ENCODE assay signal across 22 mouse cellular contexts in the genomic region with DNA sequence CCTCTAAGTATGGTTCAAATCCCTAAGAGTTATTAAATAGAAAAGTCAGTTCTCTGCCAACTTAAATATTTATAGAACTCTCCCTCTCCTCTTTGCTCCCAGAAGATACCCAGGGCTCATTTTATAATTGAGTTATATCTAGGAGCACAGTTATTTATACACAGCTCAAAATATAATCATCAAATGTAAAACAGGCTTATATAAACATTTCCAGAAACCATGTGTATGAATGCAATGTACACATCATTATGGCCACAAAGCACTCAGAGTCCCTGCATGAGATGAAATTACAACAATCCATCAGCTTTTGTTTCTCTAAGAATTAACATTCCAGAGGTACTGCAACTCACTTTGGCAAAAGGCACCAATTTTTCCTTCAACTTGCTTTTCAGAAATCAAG.
"Had no signal": no experiment of that assay in that cellular context is flagged by ENCODE, and none has a peak within 500 bp of the region (broad histone marks: within the 10 kb centered on the region; RNA-seq: fewer than 3 reads in every experiment).

No protein-coding gene starts in this region.

- H3K9me3 ChIP-seq: kidney, embryonic 15.5 days; limb, embryonic 12.5 days; limb, embryonic 15.5 days; midbrain, embryonic 12.5 days; neural tube, embryonic 13.5 days had no signal

- H3K27me3 ChIP-seq: kidney, embryonic 15.5 days; limb, embryonic 12.5 days; limb, embryonic 15.5 days; midbrain, embryonic 12.5 days; neural tube, embryonic 13.5 days had no signal

- H3K4me1 ChIP-seq: kidney, embryonic 15.5 days; limb, embryonic 12.5 days; limb, embryonic 15.5 days; midbrain, embryonic 12.5 days; neural tube, embryonic 13.5 days had no signal

- H3K36me3 ChIP-seq: kidney, embryonic 15.5 days; limb, embryonic 12.5 days; limb, embryonic 15.5 days; midbrain, embryonic 12.5 days; neural tube, embryonic 13.5 days had no signal

- H3K9ac ChIP-seq: kidney, embryonic 15.5 days; limb, embryonic 12.5 days; limb, embryonic 15.5 days; liver, embryonic 14.5 days; liver, postnatal 0 days; midbrain, embryonic 12.5 days; neural tube, embryonic 13.5 days had no signal

- H3K4me3 ChIP-seq: kidney, embryonic 15.5 days; limb, embryonic 12.5 days; limb, embryonic 15.5 days; midbrain, embryonic 12.5 days; myocyte; neural tube, embryonic 13.5 days had no signal

- ATAC-seq: intestine, embryonic 16.5 days; liver, postnatal 0 days; midbrain, embryonic 16.5 days had no signal

- DNase-seq: kidney, adult 8-10 months; kidney, postnatal 14 days; kidney, postnatal 4 days; left cerebral cortex, postnatal 4 days; liver, postnatal 0 days; lung, postnatal 10 days; retina, postnatal 1 day; right cerebral cortex, postnatal 25 days; spleen, adult 18-20 months; thymus, adult 18-20 months; thymus, postnatal 36 days had no signal

- H3K27ac ChIP-seq: kidney, embryonic 15.5 days; limb, embryonic 12.5 days; limb, embryonic 15.5 days; liver, embryonic 14.5 days; macrophage; midbrain, embryonic 12.5 days; neural tube, embryonic 13.5 days had no signal

- H3K4me2 ChIP-seq: kidney, embryonic 15.5 days; limb, embryonic 12.5 days; limb, embryonic 15.5 days; liver, embryonic 11.5 days; midbrain, embryonic 12.5 days; neural tube, embryonic 13.5 days had no signal
